Mouse (Mus musculus): ENCODE data around the gene Kiss1.
"Not testable (repeated sequence)": the region's sequence is repeated elsewhere in the genome, so short reads cannot be mapped to it uniquely, and the experiment has no call there.

The Kiss1 gene

GRCm38 (mm10) chr1:133323333-133323732, 1.7 kb downstream of the Kiss1 start:
- no peak for DNase-seq

- DNase-seq = no peak
These were observed 4.3 kb downstream of the Kiss1 start for GRCm38 (mm10) chr1:133325951-133326350.

DNA sequence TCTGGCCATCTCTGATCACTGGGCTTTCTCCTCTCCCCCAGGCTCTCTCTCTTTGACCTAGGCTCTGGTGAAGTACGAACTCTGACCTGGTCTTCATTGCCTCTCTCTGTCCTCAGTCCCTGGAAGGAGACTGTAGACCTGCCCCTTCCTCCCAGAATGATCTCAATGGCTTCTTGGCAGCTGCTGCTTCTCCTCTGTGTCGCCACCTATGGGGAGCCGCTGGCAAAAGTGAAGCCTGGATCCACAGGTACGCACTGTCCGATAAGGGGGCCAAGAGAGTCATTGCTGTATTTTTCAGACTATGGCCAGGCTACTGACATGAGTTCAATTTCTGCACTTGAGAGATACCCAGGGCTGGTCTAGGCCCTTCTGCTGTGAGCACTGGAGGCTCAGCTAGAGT, 5.4 kb downstream of the Kiss1 start:
- DNase-seq = no peak

DNA sequence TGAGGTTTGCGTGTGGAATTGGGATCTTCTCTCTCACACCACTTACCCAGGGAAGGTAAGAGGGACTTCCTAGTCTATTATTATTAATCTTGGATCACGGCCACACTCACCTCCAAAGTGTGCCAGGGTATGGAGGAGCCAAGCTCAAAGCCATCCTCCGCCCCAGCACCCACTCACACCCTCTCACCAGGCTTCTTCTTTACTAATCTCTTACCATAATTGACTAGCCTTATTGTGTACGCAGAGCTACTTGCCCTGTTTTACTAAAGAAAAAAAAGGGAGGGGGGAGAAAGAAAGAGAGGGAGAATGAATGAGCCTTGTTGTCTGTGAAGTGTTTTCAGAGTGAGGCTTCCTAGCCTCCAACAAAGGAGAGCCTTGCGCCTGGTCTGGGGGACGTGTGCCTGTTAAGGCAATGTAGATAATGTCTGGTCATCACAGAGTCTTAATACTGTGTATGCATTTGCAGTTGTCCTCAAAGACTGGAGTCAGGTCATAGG, 6.7 kb downstream of the Kiss1 start:
- no peak for DNase-seq

DNA sequence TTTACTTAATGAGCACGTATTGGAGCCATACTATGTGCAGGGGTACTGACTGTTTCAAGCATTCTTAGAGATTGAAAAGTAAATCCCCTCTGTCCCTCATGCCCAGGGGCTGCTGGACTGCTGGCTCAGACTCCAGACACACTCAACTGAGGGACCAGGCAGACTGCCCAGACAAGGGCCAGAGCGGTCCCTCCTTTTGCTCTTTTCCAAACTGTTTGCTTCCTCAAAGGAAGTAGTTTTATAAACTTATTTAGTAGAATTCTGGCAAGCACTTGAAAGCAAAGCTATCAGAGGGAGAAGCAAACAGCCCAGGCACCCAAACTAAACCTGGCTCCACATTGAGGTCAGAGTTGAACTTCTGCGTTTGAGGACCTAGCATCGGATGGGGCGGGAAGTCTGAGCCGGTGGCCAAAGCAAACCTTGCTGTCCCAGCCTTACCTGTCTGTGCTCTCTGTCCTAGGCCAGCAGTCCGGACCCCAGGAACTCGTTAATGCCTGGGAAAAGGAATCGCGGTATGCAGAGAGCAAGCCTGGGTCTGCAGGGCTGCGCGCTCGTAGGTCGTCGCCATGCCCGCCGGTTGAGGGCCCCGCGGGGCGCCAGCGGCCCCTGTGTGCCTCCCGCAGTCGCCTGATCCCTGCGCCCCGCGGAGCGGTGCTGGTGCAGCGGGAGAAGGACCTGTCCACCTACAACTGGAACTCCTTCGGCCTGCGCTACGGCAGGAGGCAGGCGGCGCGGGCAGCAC, 7.4 kb downstream of the Kiss1 start:
- no peak for DNase-seq

GRCm38 (mm10) chr1:133329638-133329964, 7.9 kb downstream of the Kiss1 start:
- no peak for DNase-seq

DNA sequence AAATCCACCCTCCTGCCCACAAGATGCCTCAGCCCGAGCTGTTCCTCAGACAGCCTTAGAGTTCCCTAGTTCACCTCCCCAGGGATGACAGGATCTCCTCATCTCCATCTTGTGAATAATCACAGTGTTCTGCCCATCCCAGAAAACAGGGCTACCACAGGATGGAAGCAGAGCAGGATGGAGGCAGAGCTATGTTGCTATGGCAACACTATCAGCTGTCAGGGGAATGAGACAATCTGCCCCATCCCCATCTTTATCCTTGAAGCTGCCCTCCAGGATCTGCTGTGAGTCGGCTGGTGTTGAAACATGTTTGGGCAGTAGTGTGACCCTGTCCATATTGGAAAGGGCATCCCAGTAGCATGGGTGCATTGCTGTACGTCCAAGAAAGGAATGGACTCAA, 9.5 kb downstream of the Kiss1 start:
- no peak for DNase-seq

- DNase-seq = peak; percentile 39
These were observed 11.2 kb downstream of the Kiss1 start for GRCm38 (mm10) chr1:133332656-133333430.

- no peak for DNase-seq
These were observed 12.3 kb downstream of the Kiss1 start for GRCm38 (mm10) chr1:133333937-133334336.

GRCm38 (mm10) chr1:133340403-133340802, 18.7 kb downstream of the Kiss1 start:
- DNase-seq = not testable (repeated sequence)

- DNase-seq = no peak
These were observed 22.7 kb downstream of the Kiss1 start for GRCm38 (mm10) chr1:133344357-133344756.

DNA sequence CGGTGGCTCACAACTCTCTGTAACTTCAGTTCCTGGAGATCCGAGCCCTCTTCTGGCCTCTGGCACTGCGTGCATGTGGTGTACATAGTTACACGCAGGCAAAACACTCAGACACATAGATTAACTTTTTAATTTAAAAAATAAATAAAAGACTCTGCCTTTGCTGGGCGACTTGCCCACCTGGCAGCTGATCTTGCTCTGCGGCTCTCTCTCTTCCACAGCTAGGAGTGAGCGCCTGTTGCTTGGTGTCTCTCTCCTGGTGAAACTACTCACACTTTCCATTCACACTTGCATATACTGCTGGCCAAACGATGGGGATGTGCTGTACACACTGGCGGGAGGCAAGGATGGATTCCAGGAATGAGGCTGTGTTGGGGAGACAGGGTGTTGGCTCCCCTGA, 24.9 kb downstream of the Kiss1 start:
- DNase-seq = no peak

DNA sequence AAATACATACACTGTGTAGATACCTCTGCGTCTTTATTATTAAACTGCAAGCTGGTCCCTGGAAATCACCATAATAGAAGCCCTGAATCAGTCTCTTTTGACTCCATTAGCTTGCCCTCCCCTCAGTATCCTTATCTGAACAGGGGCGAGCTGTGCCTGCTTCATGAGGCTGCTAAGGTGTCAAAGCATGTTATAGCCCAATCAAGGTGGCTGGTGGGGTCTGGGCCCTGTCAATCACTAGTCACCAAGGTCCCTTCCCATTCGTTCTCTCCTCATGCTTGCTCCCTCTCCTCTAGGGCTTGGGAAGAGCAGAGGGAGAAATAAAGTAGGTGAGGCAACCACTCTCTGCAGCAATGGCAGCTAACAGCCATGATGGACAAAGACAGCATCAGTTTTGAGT, 25.6 kb downstream of the Kiss1 start:
- DNase-seq = no peak

GRCm38 (mm10) chr1:133347693-133348520, 26.2 kb downstream of the Kiss1 start:
- no peak for DNase-seq

- no peak for DNase-seq
These were observed 28.5 kb downstream of the Kiss1 start, which contains the start of gene Ren1 for GRCm38 (mm10) chr1:133350210-133350609. Gene Ren1, plus strand, starts transcription at chr1:133350510.

GRCm38 (mm10) chr1:133351762-133352161, 30.1 kb downstream of the Kiss1 start:
- no peak for DNase-seq

- peak; percentile 82 for DNase-seq
These were observed 31.7 kb downstream of the Kiss1 start for GRCm38 (mm10) chr1:133353371-133353809.

GRCm38 (mm10) chr1:133355469-133355868, 33.8 kb downstream of the Kiss1 start:
- no peak for DNase-seq

GRCm38 (mm10) chr1:133355912-133356311, 34.2 kb downstream of the Kiss1 start:
- DNase-seq = no peak

- no peak for DNase-seq
These were observed 34.7 kb downstream of the Kiss1 start for GRCm38 (mm10) chr1:133356330-133356729.

- no peak for DNase-seq
These were observed 39.3 kb downstream of the Kiss1 start for GRCm38 (mm10) chr1:133361006-133361405.

DNA sequence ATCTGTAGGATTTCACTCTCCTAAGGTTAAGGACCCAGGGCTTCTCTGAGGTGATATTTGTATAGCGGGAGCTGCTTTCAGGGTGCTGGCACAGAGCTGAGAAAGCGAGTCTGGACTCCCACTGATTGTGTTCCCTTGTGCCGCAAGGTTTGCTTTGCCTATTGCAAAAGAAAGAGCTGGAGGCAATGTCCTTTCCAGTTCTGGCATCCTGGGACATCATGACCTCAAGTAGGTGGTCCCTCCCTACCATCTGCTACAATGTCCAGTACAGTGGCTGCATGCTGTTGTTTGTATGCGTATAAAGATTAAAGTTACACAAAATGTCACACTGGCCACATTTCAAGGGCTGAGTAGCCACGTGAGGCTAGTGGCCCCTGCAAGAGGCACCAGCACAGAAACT, 40.4 kb downstream of the Kiss1 start:
- DNase-seq = no peak
